Mouse (Mus musculus): ENCODE results near the gene Enpp6. TPM values are rescaled to one million over a fixed set of nuclear protein-coding genes. Genes with fewer than 3 reads are reported as not detected.

The Enpp6 gene
- polyA plus RNA-seq, 1 experiment from 2014 or later = 6.1 TPM

GRCm38 (mm10) chr8:47136047-47136446 is 149.4 kb downstream of the Enpp6 start:
- Histone ChIP-seq H3K27me3 (ENCODE audit: control insufficient read depth, insufficient read depth, low read length) (no peaks in the 10 kb centered on the region), H3K36me3 (ENCODE audit: control insufficient read depth, insufficient read depth, low read length) (no peaks in the 10 kb centered on the region), H3K27ac (replicated peaks in 1 of 2; ENCODE audit: control insufficient read depth in 1 of 2, insufficient read depth in 1 of 2, low read depth in 2 of 2, low read length in 2 of 2) (no peak overlapping the region), H3K9me3 (ENCODE audit: control insufficient read depth, low read length) (no peaks in the 10 kb centered on the region), H3K9ac (ENCODE audit: low read length) (peak overlapping the region; percentile 8; the same call in 1 of the 2 replicates), H3K4me3 (ENCODE audit: control insufficient read depth in 1 of 2, insufficient read depth in 1 of 2, low read depth in 1 of 2, low read length in 2 of 2) (peak overlapping the region in 1 of 2 experiments; percentile 28; a peak in 3 of 4 replicates), H3K4me1 (ENCODE audit: control insufficient read depth in 2 of 2, insufficient read depth in 2 of 2, low read length in 2 of 2) (peaks cover 2 to 8% of the 10 kb centered on the region in 2 experiments; a peak in 1 of 4 replicates), H3K4me2 (ENCODE audit: low read length) (peak overlapping the region; percentile 64)
- no peak for ATAC-seq (ENCODE audit: insufficient number of reproducible peaks, insufficient read depth, low FRiP score, low read depth)
- WGBS = 31% methylated on average over 5 of the region's 5 CpGs

- Histone ChIP-seq H3K4me3 (ENCODE audit: control insufficient read depth in 1 of 2, insufficient read depth in 1 of 2, low read depth in 1 of 2, low read length in 2 of 2) (no peak overlapping the region), H3K27me3 (ENCODE audit: control insufficient read depth, insufficient read depth, low read length) (no peaks in the 10 kb centered on the region), H3K36me3 (ENCODE audit: control insufficient read depth, insufficient read depth, low read length) (no peaks in the 10 kb centered on the region), H3K9me3 (ENCODE audit: control insufficient read depth, low read length) (0 out of 2 replicates have a peak, but pooled peaks cover 3% of the 10 kb centered on the region), H3K27ac (replicated peaks in 1 of 2; ENCODE audit: control insufficient read depth in 1 of 2, insufficient read depth in 1 of 2, low read depth in 2 of 2, low read length in 2 of 2) (no peak overlapping the region), H3K4me2 (ENCODE audit: low read length) (no peak overlapping the region), H3K4me1 (ENCODE audit: control insufficient read depth in 2 of 2, insufficient read depth in 2 of 2, low read length in 2 of 2) (no peaks in the 10 kb centered on the region), H3K9ac (ENCODE audit: low read length) (no peak overlapping the region)
- WGBS = 91% methylated on average over 7 of the region's 9 CpGs
- no peak for ATAC-seq (ENCODE audit: insufficient number of reproducible peaks, insufficient read depth, low FRiP score, low read depth)
Measured at GRCm38 (mm10) chr8:47145258-47145657, 158.6 kb downstream of the Enpp6 start.

Other genes starting within 250 kb of the Enpp6 start
- 16.5 and 21.3 TPM in 2 replicates for gene Irf2, start 247.2 kb upstream of the Enpp6 start, polyA plus RNA-seq (2014; fragmentation: Nextera tagmentation; extraction: Ambion mirVana)

Data from heart, embryonic 14.5 days (tissue).